Mouse (Mus musculus) bone marrow, adult 2 months (tissue): ENCODE results near the gene Atp2a2.

Experiments used
- CTCF ChIP-seq: fragments of 200-500 bp; IDR thresholded peaks from 2 replicates; pipeline ENCODE4 v1.5.1; 2011; ENCODE audit warnings: low read length, control low read depth; ENCODE audit not compliant: control insufficient read depth, insufficient read depth
- POLR2A ChIP-seq: fragments of 200-500 bp; IDR thresholded peaks from 2 replicates; pipeline ENCODE4 v1.6.1; 2011; ENCODE audit warnings: low read depth, mild to moderate bottlenecking, control low read depth, low read length, borderline replicate concordance; ENCODE audit not compliant: control insufficient read depth

DNA sequence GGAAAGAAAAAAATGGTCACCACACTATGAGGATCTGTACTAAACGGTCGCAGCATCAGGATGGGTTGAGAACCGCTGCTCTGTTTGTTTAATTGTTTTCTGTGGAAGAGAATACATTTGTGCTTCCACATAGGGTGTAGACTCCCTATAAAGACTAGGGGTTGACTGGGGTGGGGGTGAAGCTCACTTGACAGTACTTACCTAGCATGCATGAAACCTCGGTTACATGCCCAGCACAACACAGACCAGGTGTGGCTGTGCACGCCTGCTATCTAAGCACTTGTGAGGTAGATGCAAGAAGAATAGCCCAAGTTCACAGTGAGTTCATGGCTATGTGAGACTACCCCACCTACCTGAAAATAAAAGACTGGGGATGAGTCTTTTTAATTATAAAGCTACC is 35.6 kb upstream of the Atp2a2 start:
- TF ChIP-seq CTCF = no peak
- no peak for TF ChIP-seq POLR2A
